Mouse (Mus musculus): Measurements from ENCODE around the gene Trappc12. TPM values are rescaled to one million over a fixed set of nuclear protein-coding genes. Genes with fewer than 3 reads are reported as not detected.
A peak's percentile ranks its signal among the peaks of the same experiment; 100 is the strongest.

Trappc12 gene
- polyA plus RNA-seq, 1 experiment: 7.8 TPM

GRCm38 (mm10) chr12:28782637-28783036 lies 32.4 kb upstream of the Trappc12 start:
- Histone ChIP-seq H3K4me3 (replicated peaks) (no peak overlapping the region), H3K27me3 (replicated peaks) (no peaks in the 10 kb centered on the region), H3K4me1 (peaks cover 75% of the 10 kb centered on the region), H3K9me3 (no peaks in the 10 kb centered on the region), H3K36me3 (replicated peaks; ENCODE audit: low read length) (peaks cover 20% of the 10 kb centered on the region)
- TF ChIP-seq GATA1 (IDR thresholded peaks at IDR 0.05; ENCODE audit: borderline replicate concordance, low read length): no peak
- no peak for TF ChIP-seq FLI1 (IDR thresholded peaks at IDR 0.05; ENCODE audit: low read length)

GRCm38 (mm10) chr12:28780180-28780579 lies 29.9 kb upstream of the Trappc12 start:
- no peaks in the 10 kb centered on the region for H3K27me3 ChIP-seq (replicated peaks)
- H3K4me3 ChIP-seq (replicated peaks): no peak overlapping the region
- TF ChIP-seq GATA1 (IDR thresholded peaks at IDR 0.05; ENCODE audit: borderline replicate concordance, low read length): no peak
- no peak for TF ChIP-seq FLI1 (IDR thresholded peaks at IDR 0.05; ENCODE audit: low read length)
- H3K36me3 ChIP-seq (replicated peaks; ENCODE audit: low read length): peaks cover 33% of the 10 kb centered on the region
- no peaks in the 10 kb centered on the region for H3K9me3 ChIP-seq
- H3K4me1 ChIP-seq: peaks cover 68% of the 10 kb centered on the region

- TF ChIP-seq GATA1 (IDR thresholded peaks at IDR 0.05; ENCODE audit: borderline replicate concordance, low read length): no peak
- no peak for TF ChIP-seq FLI1 (IDR thresholded peaks at IDR 0.05; ENCODE audit: low read length)
- H3K4me3 ChIP-seq (replicated peaks): no peak overlapping the region
Observed at GRCm38 (mm10) chr12:28775627-28776026, 25.4 kb upstream of the Trappc12 start.

GRCm38 (mm10) chr12:28775120-28775519 lies 24.8 kb upstream of the Trappc12 start:
- Histone ChIP-seq H3K4me1 (peaks cover 30% of the 10 kb centered on the region), H3K27me3 (replicated peaks) (no peaks in the 10 kb centered on the region), H3K9me3 (no peaks in the 10 kb centered on the region), H3K36me3 (replicated peaks; ENCODE audit: low read length) (peaks cover 65% of the 10 kb centered on the region), H3K4me3 (replicated peaks) (no peak overlapping the region)
- no peak for TF ChIP-seq GATA1 (IDR thresholded peaks at IDR 0.05; ENCODE audit: borderline replicate concordance, low read length)
- TF ChIP-seq FLI1 (IDR thresholded peaks at IDR 0.05; ENCODE audit: low read length): no peak

More at GRCm38 (mm10) chr12:28775627-28776026, 25.4 kb upstream of the Trappc12 start:
- Histone ChIP-seq H3K9me3 (no peaks in the 10 kb centered on the region), H3K4me1 (peaks cover 34% of the 10 kb centered on the region), H3K27me3 (replicated peaks) (no peaks in the 10 kb centered on the region), H3K36me3 (replicated peaks; ENCODE audit: low read length) (peaks cover 64% of the 10 kb centered on the region)

GRCm38 (mm10) chr12:28773815-28774214 lies 23.5 kb upstream of the Trappc12 start:
- Histone ChIP-seq H3K4me1 (peaks cover 26% of the 10 kb centered on the region), H3K4me3 (replicated peaks) (no peak overlapping the region), H3K36me3 (replicated peaks; ENCODE audit: low read length) (peaks cover 74% of the 10 kb centered on the region), H3K27me3 (replicated peaks) (no peaks in the 10 kb centered on the region), H3K9me3 (no peaks in the 10 kb centered on the region)
- TF ChIP-seq GATA1 (IDR thresholded peaks at IDR 0.05; ENCODE audit: borderline replicate concordance, low read length): no peak
- no peak for TF ChIP-seq FLI1 (IDR thresholded peaks at IDR 0.05; ENCODE audit: low read length)

- H3K4me1 ChIP-seq: peaks cover 9% of the 10 kb centered on the region; the same call in 1 of the 2 replicates
- peaks cover 94% of the 10 kb centered on the region for H3K36me3 ChIP-seq (replicated peaks; ENCODE audit: low read length)
Observed at GRCm38 (mm10) chr12:28769953-28770352, 19.7 kb upstream of the Trappc12 start.

GRCm38 (mm10) chr12:28756019-28756418 lies 5.7 kb upstream of the Trappc12 start:
- TF ChIP-seq GATA1 (IDR thresholded peaks at IDR 0.05; ENCODE audit: borderline replicate concordance, low read length) (no peak), FLI1 (IDR thresholded peaks at IDR 0.05; ENCODE audit: low read length) (no peak)
- H3K9me3 ChIP-seq: no peaks in the 10 kb centered on the region
- peaks cover 59% of the 10 kb centered on the region for H3K4me1 ChIP-seq
- H3K4me3 ChIP-seq (replicated peaks): no peak overlapping the region
- peaks cover 34% of the 10 kb centered on the region for H3K36me3 ChIP-seq (replicated peaks; ENCODE audit: low read length)
- no peaks in the 10 kb centered on the region for H3K27me3 ChIP-seq (replicated peaks)

More at GRCm38 (mm10) chr12:28769953-28770352, 19.7 kb upstream of the Trappc12 start:
- Histone ChIP-seq H3K27me3 (replicated peaks) (no peaks in the 10 kb centered on the region), H3K4me3 (replicated peaks) (no peak overlapping the region), H3K9me3 (no peaks in the 10 kb centered on the region)
- no peak for TF ChIP-seq FLI1 (IDR thresholded peaks at IDR 0.05; ENCODE audit: low read length)
- no peak for TF ChIP-seq GATA1 (IDR thresholded peaks at IDR 0.05; ENCODE audit: borderline replicate concordance, low read length)

GRCm38 (mm10) chr12:28751508-28752263 lies 1.4 kb upstream of the Trappc12 start, which contains the start of gene Eipr1:
TSS of gene Eipr1 (plus strand) at chr12:28751803.
- no peaks in the 10 kb centered on the region for H3K27me3 ChIP-seq (replicated peaks)
- no peak for TF ChIP-seq GATA1 (IDR thresholded peaks at IDR 0.05; ENCODE audit: borderline replicate concordance, low read length)
- TF ChIP-seq FLI1 (IDR thresholded peaks at IDR 0.05; ENCODE audit: low read length): no peak
- peak within 1 kb of the TSS; percentile 99 for H3K4me3 ChIP-seq (replicated peaks)
- no peaks in the 10 kb centered on the region for H3K9me3 ChIP-seq
- H3K4me1 ChIP-seq: peaks cover 69% of the 10 kb centered on the region
- H3K36me3 ChIP-seq (replicated peaks; ENCODE audit: low read length): peaks cover 35% of the 10 kb centered on the region

GRCm38 (mm10) chr12:28750876-28751275 lies 604 bp upstream of the Trappc12 start:
- peaks cover 69% of the 10 kb centered on the region for H3K4me1 ChIP-seq
- no peaks in the 10 kb centered on the region for H3K9me3 ChIP-seq
- H3K27me3 ChIP-seq (replicated peaks): no peaks in the 10 kb centered on the region
- no peak for TF ChIP-seq FLI1 (IDR thresholded peaks at IDR 0.05; ENCODE audit: low read length)
- TF ChIP-seq GATA1 (IDR thresholded peaks at IDR 0.05; ENCODE audit: borderline replicate concordance, low read length): no peak
- peak overlapping the region; percentile 99 for H3K4me3 ChIP-seq (replicated peaks)
- H3K36me3 ChIP-seq (replicated peaks; ENCODE audit: low read length): peaks cover 39% of the 10 kb centered on the region

GRCm38 (mm10) chr12:28743328-28743727 lies 6.9 kb downstream of the Trappc12 start:
- Histone ChIP-seq H3K9me3 (peaks cover 3% of the 10 kb centered on the region; the same call in 1 of the 2 replicates), H3K4me3 (replicated peaks) (no peak overlapping the region), H3K4me1 (peaks cover 66% of the 10 kb centered on the region), H3K36me3 (replicated peaks; ENCODE audit: low read length) (peaks cover 86% of the 10 kb centered on the region), H3K27me3 (replicated peaks) (no peaks in the 10 kb centered on the region)
- TF ChIP-seq FLI1 (IDR thresholded peaks at IDR 0.05; ENCODE audit: low read length) (no peak), GATA1 (IDR thresholded peaks at IDR 0.05; ENCODE audit: borderline replicate concordance, low read length) (no peak)
